Mouse (Mus musculus) neural tube, embryonic 15.5 days (tissue): ENCODE results near the gene Cox7a2l. TPM values are rescaled to one million over a fixed set of nuclear protein-coding genes. Genes with fewer than 3 reads are reported as not detected.
A peak's percentile ranks its signal among the peaks of the same experiment; 100 is the strongest.

ENCODE experiments used
- ATAC-seq: fragments of 200-750 bp; cut with Nextera tagmentation; 2 replicates; pipeline ENCODE4 v1.8.0; 2017; ENCODE audit warnings: mild to moderate bottlenecking, moderate TSS enrichment, moderate library complexity; ENCODE audit not compliant: low FRiP score
- H3K27ac ChIP-seq: fragments of 300-500 bp; sonication (generic); replicated peaks from 2 replicates; pipeline ENCODE4 v1.5.1; 2015; ENCODE audit warnings: mild to moderate bottlenecking, inconsistent platforms
- H3K27me3 ChIP-seq: fragments of 300-500 bp; sonication (generic); replicated peaks from 2 replicates; pipeline ENCODE4 v1.6.1; 2015; ENCODE audit warnings: inconsistent platforms
- H3K36me3 ChIP-seq: fragments of 300-500 bp; sonication (generic); 2 replicates; pipeline ENCODE4 v1.6.1; 2015; ENCODE audit warnings: inconsistent platforms
- H3K4me1 ChIP-seq: fragments of 300-500 bp; sonication (generic); 2 replicates; pipeline ENCODE4 v1.6.1; 2015; ENCODE audit warnings: inconsistent platforms
- H3K4me2 ChIP-seq: fragments of 300-500 bp; sonication (generic); 2 replicates; pipeline ENCODE4 v1.6.1; 2015; ENCODE audit warnings: inconsistent platforms, mild to moderate bottlenecking, moderate library complexity
- H3K4me3 ChIP-seq: fragments of 300-500 bp; sonication (generic); replicated peaks from 2 replicates; pipeline ENCODE4 v1.5.1; 2015; ENCODE audit warnings: mild to moderate bottlenecking, inconsistent platforms
- H3K9ac ChIP-seq: fragments of 300-500 bp; sonication (generic); replicated peaks from 2 replicates; pipeline ENCODE4 v1.6.1; 2015; ENCODE audit warnings: mild to moderate bottlenecking, inconsistent platforms
- H3K9me3 ChIP-seq: fragments of 300-500 bp; sonication (generic); replicated peaks from 2 replicates; pipeline ENCODE4 v1.6.1; 2016; ENCODE audit warnings: inconsistent platforms
- WGBS: fragments of 180-500 bp; shearing (Covaris S2); methylation state at CpG from one replicate; pipeline ENCODE4 v1.1.7; 2015; ENCODE audit warnings: mixed read lengths; 5-methylcytosine and 5-hydroxymethylcytosine counted together
- polyA plus RNA-seq: library from polyadenylated mRNA; unstranded; fragments of >200 nt; fragmentation: Nextera tagmentation; extraction: Ambion mirVana; gene quantifications from 2 replicates; pipeline ENCODE4 v1.2.1, GENCODE M21; 2015

Cox7a2l gene
- polyA plus RNA-seq, 1 experiment from 2014 or later = 199 TPM

DNA sequence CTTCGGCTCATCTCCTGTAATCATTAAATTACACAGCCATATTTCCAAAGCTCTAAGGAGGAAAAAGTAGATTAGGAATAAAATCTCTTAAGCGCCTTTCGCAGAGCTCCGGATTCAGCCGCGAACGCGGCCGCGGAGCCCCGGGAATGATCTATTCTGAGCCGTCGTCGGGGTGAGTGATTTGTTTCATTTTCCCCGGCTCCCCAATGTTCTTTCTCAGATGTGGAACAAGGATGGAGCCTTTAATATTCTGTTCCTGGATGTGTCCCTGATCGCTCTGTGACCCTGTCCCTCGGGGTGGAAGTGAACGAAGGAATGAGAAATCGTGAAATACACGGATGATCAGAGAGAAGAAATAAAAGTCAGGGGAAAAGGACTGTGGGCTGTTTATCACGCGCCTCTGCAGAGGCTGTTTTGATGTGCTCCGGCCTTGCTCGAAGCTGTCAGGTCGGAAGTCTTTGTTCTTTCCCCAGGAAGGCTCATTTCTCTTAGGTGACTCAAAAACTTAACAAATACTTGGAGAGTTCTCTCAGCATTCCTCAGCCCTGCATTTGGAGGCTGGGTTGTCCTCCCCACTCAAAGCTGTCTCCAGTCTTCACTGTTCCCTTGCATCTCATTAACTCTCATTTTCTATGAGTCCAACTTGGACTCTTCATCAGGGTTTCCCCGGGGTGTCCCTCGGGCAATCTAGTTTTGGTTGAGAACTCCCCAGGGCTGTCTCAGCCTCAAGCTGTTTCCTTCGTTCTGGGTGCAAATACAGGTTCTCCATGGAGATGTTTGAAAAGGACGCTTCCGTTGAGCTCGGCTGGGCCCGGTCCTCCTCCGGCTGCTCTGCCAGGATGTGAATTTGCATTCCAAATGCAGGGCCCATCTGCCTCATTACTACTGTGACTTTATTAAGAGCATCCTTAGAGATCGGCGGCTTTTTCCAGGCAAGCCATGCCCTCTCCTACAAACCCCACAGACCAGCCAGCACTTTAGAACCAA lies 28.9 kb upstream of the Cox7a2l start:
- peaks cover 7% of the 10 kb centered on the region; the same call in 1 of the 2 replicates for H3K27me3 ChIP-seq
- 3% methylated on average over 35 of the region's 35 CpGs for WGBS
- H3K4me1 ChIP-seq = peaks cover 32% of the 10 kb centered on the region
- peak overlapping the region; percentile 51 for H3K4me2 ChIP-seq
- no peaks in the 10 kb centered on the region for H3K36me3 ChIP-seq
- peak; percentile 78 for ATAC-seq
- peak overlapping the region; percentile 22 for H3K4me3 ChIP-seq
- peak overlapping the region; percentile 56 for H3K27ac ChIP-seq
- H3K9ac ChIP-seq = peak overlapping the region; percentile 35; the same call in 1 of the 2 replicates
- H3K9me3 ChIP-seq = no peaks in the 10 kb centered on the region

DNA sequence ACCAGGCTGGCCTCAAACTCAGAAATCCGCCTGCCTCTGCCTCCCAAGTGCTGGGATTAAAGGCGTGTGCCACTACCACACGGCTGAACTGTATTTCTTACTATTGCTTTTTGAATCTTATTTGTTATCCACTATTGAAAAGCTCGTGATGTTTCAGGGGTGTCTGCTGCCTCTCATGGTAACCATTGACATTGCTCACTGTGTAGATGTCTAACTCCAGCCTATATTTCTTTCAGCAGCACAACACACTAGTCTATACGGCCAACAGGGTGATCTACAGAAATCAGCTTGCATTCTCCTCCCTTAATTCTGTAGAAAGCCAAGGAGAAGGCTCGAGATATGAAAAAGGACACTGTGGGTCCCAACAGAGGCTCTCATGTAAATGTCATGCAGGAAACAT lies 28.1 kb upstream of the Cox7a2l start:
- Histone ChIP-seq H3K4me3 (no peak overlapping the region), H3K4me2 (peak overlapping the region; percentile 51), H3K9me3 (no peaks in the 10 kb centered on the region), H3K4me1 (peaks cover 32% of the 10 kb centered on the region), H3K9ac (no peak overlapping the region), H3K27ac (peak overlapping the region; percentile 56; the same call in 1 of the 2 replicates), H3K27me3 (peaks cover 7% of the 10 kb centered on the region; the same call in 1 of the 2 replicates), H3K36me3 (no peaks in the 10 kb centered on the region)
- WGBS = 54% methylated on average over 6 of the region's 6 CpGs
- no peak for ATAC-seq

DNA sequence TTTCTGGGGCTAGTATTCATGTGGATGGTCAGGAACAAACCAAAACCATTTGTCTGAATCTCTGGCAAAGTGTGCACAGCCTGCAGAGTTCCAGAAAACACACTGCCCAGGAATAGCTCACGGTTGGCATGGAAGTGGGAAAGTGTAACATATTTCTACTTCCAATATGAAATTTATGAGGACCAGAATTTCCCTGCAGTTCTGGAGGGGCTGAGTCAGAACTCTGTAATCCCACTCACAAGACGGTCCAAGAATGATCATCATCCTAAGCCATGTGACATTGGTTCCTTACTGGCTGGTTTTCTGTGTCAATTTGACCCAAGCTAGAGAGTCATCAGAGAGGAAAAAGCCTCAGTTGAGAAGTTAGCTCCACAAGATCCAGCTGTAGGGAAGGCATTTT lies 25.3 kb upstream of the Cox7a2l start:
- no peaks in the 10 kb centered on the region for H3K36me3 ChIP-seq
- ATAC-seq = no peak

DNA sequence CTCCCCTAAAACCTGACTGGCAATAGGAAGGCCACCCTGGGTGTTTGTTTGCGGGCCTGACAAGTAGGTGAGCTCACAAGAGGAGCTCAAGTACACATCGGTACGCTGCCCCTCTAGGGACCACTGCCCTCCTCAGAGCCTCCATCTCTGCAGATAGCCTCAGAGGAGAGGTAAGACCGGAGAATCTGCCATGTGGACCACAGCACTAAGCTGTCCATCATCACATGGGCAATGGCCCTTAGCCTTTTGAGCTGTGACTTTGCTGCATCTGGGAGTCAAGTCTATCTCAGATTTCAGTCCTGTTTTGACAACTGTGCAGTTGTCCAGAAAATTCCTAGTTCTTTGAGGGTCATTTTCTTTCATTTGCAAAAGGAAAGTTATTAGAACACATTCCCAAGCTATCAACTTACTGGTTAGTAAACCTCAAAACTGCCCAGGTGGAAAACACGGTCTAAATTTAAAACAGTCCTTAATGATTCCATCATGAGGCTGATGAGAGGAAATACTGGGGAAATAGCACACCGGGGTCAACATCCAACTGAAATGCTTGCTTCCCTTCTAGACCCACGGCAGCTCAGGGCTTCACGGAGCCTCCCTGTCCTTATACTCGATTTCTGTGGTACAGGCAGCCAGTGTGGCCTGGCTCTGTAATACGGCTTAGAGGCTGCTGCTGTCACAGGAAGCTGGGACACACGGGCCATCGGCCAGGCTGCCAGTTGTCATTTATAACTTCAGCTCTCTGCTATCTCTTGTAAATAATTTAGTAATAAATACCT lies 22.3 kb upstream of the Cox7a2l start:
- Histone ChIP-seq H3K27me3 (0 out of 2 replicates have a peak, but pooled peaks cover 2% of the 10 kb centered on the region), H3K9me3 (no peaks in the 10 kb centered on the region), H3K4me1 (peaks cover 9% of the 10 kb centered on the region; the same call in 1 of the 2 replicates), H3K27ac (no peak overlapping the region), H3K4me2 (no peak overlapping the region), H3K9ac (no peak overlapping the region), H3K36me3 (no peaks in the 10 kb centered on the region), H3K4me3 (no peak overlapping the region)
- ATAC-seq = no peak
- WGBS = 71% methylated on average over 12 of the region's 12 CpGs

More for the DNA sequence above, 25.3 kb upstream of the Cox7a2l start:
- no peak overlapping the region for H3K4me3 ChIP-seq
- WGBS = 82% methylated on average over 2 of the region's 2 CpGs
- no peak overlapping the region for H3K9ac ChIP-seq
- H3K27me3 ChIP-seq = peaks cover 6% of the 10 kb centered on the region; the same call in 1 of the 2 replicates
- H3K4me1 ChIP-seq = peaks cover 29% of the 10 kb centered on the region
- no peak overlapping the region for H3K27ac ChIP-seq
- no peak overlapping the region for H3K4me2 ChIP-seq
- no peaks in the 10 kb centered on the region for H3K9me3 ChIP-seq

DNA sequence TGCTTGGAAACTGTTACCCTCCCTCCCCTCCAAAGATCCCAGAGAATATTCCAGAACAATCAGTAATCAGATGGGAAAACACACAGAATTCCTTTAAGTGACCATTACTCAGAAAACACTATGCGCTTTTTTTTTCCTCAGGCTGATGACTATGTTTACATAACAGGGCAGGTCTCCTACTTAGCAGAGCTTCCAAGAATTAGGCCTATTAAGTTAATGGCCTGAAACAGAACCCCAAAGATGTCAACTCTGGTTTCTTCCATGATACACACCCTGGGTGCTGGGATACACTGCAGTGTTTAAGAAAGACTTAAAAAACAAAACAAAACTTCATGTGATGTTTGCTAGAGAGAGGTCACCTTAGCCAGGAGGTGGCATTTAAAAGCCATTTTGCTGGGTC lies 21.6 kb upstream of the Cox7a2l start:
- Histone ChIP-seq H3K36me3 (no peaks in the 10 kb centered on the region), H3K9me3 (no peaks in the 10 kb centered on the region), H3K4me2 (no peak overlapping the region), H3K27me3 (no peaks in the 10 kb centered on the region), H3K4me1 (peaks cover 9% of the 10 kb centered on the region; the same call in 1 of the 2 replicates), H3K27ac (no peak overlapping the region), H3K9ac (no peak overlapping the region), H3K4me3 (no peak overlapping the region)
- ATAC-seq = no peak
- 81% methylated on average over 1 of the region's 1 CpGs for WGBS

DNA sequence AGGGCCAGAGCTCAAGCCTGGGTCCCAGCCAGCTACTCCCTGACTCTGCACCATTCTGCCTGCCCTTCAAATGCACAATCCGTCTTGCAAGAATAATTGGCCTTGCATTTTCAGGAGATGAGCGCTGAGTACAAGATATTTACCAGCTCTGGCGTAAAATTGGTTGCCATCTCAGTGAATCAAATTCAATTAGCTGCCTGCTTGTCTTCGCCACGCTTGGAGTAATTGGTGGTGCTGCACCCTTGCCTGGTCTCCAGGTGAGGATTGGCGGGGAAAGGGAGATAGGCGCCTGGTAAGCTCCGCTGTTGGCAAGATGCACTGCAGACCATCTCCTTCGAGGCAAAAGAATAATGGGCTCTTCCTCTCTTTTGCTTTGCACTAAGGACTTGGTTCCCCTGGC lies 21.0 kb upstream of the Cox7a2l start:
- Histone ChIP-seq H3K4me3 (no peak overlapping the region), H3K27me3 (no peaks in the 10 kb centered on the region), H3K4me1 (peaks cover 9% of the 10 kb centered on the region; the same call in 1 of the 2 replicates), H3K36me3 (no peaks in the 10 kb centered on the region), H3K9me3 (no peaks in the 10 kb centered on the region), H3K4me2 (no peak overlapping the region), H3K9ac (no peak overlapping the region), H3K27ac (no peak overlapping the region; the same call in 1 of the 2 replicates)
- 52% methylated on average over 9 of the region's 9 CpGs for WGBS
- ATAC-seq = peak; percentile 17; the same call in 1 of the 2 replicates

DNA sequence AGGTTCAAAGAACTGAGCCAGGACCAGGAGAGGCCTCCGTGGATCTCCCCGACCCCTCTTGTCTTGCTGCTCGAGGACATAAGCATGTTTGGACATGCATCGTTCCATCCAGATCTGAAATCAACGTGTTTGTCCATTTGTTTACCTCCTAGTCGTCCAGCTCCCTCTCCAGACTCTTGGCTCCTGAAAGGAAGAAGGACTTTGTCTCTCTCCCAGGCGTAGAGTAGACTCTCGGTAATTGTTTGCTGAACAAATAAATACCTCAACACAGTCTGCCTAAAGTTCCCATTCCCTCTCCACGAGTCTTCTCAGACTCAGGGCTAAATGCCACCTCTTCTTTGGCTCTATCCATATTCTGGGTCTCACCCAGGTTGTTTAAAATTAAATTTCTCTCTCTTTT lies 16.0 kb upstream of the Cox7a2l start:
- no peak for ATAC-seq
- Histone ChIP-seq H3K27me3 (no peaks in the 10 kb centered on the region), H3K4me3 (no peak overlapping the region), H3K9ac (no peak overlapping the region), H3K9me3 (no peaks in the 10 kb centered on the region), H3K36me3 (no peaks in the 10 kb centered on the region), H3K4me1 (peaks cover 4% of the 10 kb centered on the region), H3K27ac (no peak overlapping the region), H3K4me2 (no peak overlapping the region)
- WGBS = 81% methylated on average over 9 of the region's 9 CpGs

DNA sequence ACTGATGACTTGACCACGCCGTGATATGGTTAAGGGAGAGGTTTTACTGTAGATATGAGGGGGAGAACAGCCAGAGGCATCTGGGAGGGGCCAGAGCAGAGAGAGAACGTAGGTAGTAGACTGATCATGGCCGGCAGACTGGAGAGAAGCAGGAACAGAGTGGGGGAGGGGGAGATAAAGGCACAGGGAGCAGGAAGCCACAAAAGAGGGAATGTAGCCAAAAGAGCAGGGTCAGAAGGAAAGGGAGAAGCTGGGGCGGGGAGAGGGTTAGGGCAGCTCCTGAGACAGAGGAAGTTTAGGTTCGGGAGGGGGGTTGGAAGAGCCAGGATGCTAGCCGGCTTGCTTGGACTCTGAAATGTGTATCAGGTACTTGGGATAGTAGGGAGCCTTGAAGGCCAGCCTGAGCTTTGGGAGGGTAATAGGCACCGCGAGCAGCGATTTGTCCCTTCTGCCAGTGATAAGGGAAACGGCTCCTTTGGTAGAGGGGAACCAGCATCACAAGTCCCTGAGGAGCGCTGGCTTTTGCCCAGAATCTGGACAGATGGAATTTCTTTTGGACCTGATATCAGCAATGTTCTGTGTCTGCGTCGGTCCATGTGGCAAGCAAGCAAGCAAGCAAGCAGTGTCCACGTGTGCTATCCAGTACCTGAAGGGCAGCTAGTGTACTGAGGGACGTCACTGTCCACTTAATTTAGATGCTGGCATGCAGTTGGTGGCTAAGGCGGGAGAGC lies 10.7 kb upstream of the Cox7a2l start:
- Histone ChIP-seq H3K9ac (no peak overlapping the region), H3K9me3 (no peaks in the 10 kb centered on the region), H3K4me1 (peaks cover 32% of the 10 kb centered on the region), H3K36me3 (no peaks in the 10 kb centered on the region), H3K27me3 (no peaks in the 10 kb centered on the region), H3K27ac (no peak overlapping the region), H3K4me2 (peak overlapping the region; percentile 19), H3K4me3 (no peak overlapping the region)
- ATAC-seq = no peak; the same call in 1 of the 2 replicates
- WGBS = 24% methylated on average over 17 of the region's 17 CpGs

DNA sequence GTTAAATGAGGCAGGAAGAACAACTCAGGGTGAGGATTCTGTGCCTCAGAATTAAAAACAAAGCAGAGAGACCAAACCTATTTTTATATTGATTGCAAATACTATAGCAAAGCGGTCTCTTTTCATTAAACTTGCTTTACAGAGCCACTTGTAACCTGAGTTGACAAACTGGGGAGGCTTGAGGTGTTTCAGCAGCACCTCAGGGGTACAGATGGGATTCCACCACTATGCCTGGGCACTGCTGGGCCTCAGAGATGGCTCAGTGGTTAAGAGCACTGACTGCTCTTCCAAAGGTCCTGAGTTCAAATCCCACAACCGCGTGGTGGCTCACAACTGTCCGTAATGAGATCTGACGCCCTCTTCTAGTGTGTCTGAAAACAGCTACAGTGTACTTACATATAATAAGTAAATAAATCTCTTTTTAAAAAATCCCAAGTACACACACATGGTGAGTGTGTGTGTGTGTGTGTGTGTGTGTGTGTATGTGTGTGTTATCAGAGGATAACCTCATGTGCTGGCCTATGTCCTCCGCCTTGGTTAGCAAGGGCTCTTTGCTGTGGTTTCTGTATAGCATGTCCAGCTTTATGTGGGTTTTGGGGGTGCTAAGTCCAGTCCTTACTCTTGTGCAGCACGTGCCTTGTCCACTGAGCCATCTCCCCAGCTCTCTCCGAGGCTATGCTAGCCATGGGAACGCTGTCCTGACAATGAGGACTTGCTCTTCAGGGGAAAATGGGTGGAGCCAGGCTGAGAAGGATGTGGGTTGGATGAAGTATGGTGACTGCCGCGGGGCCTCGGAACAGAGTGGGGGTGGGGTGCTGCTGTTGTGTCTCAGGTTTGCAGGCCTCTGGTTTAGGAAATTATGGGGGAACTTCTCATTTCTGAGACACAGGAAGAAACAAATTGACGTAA lies 9.7 kb upstream of the Cox7a2l start:
- Histone ChIP-seq H3K27me3 (no peaks in the 10 kb centered on the region), H3K4me2 (peak overlapping the region; percentile 19), H3K9ac (no peak overlapping the region), H3K4me1 (peaks cover 32% of the 10 kb centered on the region), H3K4me3 (no peak overlapping the region), H3K27ac (peak overlapping the region; percentile 41), H3K36me3 (no peaks in the 10 kb centered on the region), H3K9me3 (no peaks in the 10 kb centered on the region)
- no peak for ATAC-seq
- 23% methylated on average over 13 of the region's 13 CpGs for WGBS

DNA sequence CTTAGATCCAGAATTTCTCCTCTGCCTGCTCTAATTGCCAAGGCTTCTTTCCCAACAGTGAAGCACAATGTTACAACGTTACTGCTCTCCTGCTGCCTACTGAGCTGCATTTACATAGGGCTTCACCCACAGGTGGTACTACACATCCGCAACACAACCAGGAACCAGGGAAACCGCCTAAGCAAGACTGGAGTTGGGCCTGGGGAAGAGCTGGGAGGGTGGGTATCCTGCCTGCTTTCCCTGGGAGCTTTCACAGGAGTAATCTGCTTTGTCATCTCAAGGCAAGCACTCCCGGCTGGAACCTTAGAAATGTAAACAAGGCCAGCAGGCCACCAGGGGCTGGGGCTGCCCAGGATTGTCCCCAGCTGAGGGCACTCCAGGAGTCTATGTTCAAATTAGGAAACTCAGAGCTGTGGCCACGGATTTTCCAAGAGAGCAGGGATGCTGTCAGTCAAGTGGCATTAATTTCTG lies 9.0 kb upstream of the Cox7a2l start:
- no peak overlapping the region; the same call in 1 of the 2 replicates for H3K4me2 ChIP-seq
- H3K27ac ChIP-seq = 0 out of 2 replicates have a peak overlapping the region, but pooled peaks have one; percentile 35
- no peak overlapping the region for H3K4me3 ChIP-seq
- peaks cover 32% of the 10 kb centered on the region for H3K4me1 ChIP-seq
- no peaks in the 10 kb centered on the region for H3K36me3 ChIP-seq
- H3K9me3 ChIP-seq = no peaks in the 10 kb centered on the region
- WGBS = 6% methylated on average over 5 of the region's 5 CpGs
- H3K9ac ChIP-seq = no peak overlapping the region
- ATAC-seq = 0 out of 2 replicates have a peak, but pooled peaks have one; percentile 30
- no peaks in the 10 kb centered on the region for H3K27me3 ChIP-seq
